Mouse (Mus musculus): ENCODE measurements around the gene Ldhb. TPM values are rescaled to one million over a fixed set of nuclear protein-coding genes. Genes with fewer than 3 reads are reported as not detected.
A peak's percentile ranks its signal among the peaks of the same experiment; 100 is the strongest.

The Ldhb gene
- polyA plus RNA-seq, 1 experiment, result 77.4 TPM

- Histone ChIP-seq H3K4me3 (ENCODE audit: insufficient read depth, low read length) (no peak overlapping the region), H3K27ac (ENCODE audit: insufficient read depth, low read length) (no peak overlapping the region), H3K4me1 (ENCODE audit: control insufficient read depth, insufficient read depth, low read length) (no peaks in the 10 kb centered on the region; the same call in 1 of the 2 replicates)
- no peak for TF ChIP-seq POLR2A (IDR thresholded peaks at IDR 0.05; ENCODE audit: low read depth, low read length)
- no peak for TF ChIP-seq CTCF (IDR thresholded peaks at IDR 0.05; ENCODE audit: borderline replicate concordance, insufficient read depth, low read length)
These were observed 32.4 kb upstream of the Ldhb start for GRCm38 (mm10) chr6:142540131-142540530.

DNA sequence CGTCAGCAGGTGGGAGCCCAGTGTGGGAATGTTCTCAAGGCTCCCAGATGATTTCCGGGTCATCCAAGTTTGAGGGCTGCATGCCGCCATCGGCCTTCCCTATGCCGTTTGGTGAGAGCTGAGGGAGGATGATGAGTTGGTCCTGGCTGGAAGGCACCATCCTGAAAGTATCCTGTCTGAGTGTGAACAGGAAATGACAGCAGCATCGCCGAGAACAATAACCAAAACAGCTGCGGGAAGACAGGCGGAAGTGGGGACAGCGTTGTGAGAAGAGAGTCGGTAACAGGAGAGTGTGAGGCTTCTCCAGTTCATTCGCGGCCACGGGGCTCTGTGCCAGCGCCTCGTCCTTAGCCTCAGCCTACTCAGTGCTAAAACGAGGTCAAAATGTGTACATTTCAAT lies 30.7 kb upstream of the Ldhb start:
- no peaks in the 10 kb centered on the region for H3K4me1 ChIP-seq (ENCODE audit: control insufficient read depth, insufficient read depth, low read length)
- no peak overlapping the region for H3K27ac ChIP-seq (ENCODE audit: insufficient read depth, low read length)
- H3K4me3 ChIP-seq (ENCODE audit: insufficient read depth, low read length), result no peak overlapping the region
- TF ChIP-seq CTCF (IDR thresholded peaks at IDR 0.05; ENCODE audit: borderline replicate concordance, insufficient read depth, low read length) (no peak), POLR2A (IDR thresholded peaks at IDR 0.05; ENCODE audit: low read depth, low read length) (no peak)

GRCm38 (mm10) chr6:142533412-142533811 lies 25.7 kb upstream of the Ldhb start:
- Histone ChIP-seq H3K4me3 (ENCODE audit: insufficient read depth, low read length) (no peak overlapping the region), H3K4me1 (ENCODE audit: control insufficient read depth, insufficient read depth, low read length) (no peaks in the 10 kb centered on the region), H3K27ac (ENCODE audit: insufficient read depth, low read length) (no peak overlapping the region)
- TF ChIP-seq CTCF (IDR thresholded peaks at IDR 0.05; ENCODE audit: borderline replicate concordance, insufficient read depth, low read length) (no peak), POLR2A (IDR thresholded peaks at IDR 0.05; ENCODE audit: low read depth, low read length) (no peak)

DNA sequence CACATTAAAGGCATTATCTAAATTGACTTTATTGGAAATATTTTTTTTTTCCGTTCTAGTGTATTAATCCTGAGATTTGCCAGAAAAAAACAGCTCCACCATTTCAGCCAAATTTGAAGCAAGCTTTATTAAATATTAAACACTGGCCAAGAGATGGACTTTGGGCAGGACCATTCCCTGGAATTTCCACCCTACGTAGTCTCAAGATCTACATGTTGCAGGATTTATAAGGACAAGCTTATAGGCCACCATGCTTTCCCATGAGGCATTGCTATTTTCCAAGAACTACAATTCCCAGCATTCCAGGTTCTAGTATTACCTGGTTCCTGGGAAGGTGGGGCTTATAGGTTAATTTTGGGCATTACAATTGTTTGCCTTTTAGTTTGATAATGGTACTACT lies 24.9 kb upstream of the Ldhb start:
- H3K4me1 ChIP-seq (ENCODE audit: control insufficient read depth, insufficient read depth, low read length), result no peaks in the 10 kb centered on the region
- no peak for TF ChIP-seq CTCF (IDR thresholded peaks at IDR 0.05; ENCODE audit: borderline replicate concordance, insufficient read depth, low read length)
- TF ChIP-seq POLR2A (IDR thresholded peaks at IDR 0.05; ENCODE audit: low read depth, low read length), result no peak
- H3K27ac ChIP-seq (ENCODE audit: insufficient read depth, low read length), result no peak overlapping the region
- no peak overlapping the region for H3K4me3 ChIP-seq (ENCODE audit: insufficient read depth, low read length)

DNA sequence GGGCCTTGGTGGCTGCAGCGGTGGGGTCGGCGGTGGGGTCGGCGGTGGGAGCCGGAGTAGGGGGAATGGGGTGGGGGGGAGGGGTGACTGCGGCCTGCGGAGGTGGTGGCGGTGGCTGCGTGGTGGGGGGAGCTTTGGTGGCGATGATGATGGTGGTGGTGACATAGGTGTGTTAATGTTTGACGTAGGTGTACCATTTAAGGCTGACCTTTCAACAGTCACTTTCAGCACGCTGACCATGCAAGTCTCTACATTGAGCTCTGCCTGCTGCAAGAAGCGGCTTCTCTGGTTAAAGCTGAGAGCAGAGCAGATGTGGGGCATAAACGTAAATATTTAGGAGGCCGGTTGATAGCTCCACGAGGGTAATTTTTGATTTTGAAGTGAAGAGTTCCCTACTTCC lies 24.4 kb upstream of the Ldhb start:
- Histone ChIP-seq H3K27ac (ENCODE audit: insufficient read depth, low read length) (no peak overlapping the region), H3K4me3 (ENCODE audit: insufficient read depth, low read length) (no peak overlapping the region), H3K4me1 (ENCODE audit: control insufficient read depth, insufficient read depth, low read length) (no peaks in the 10 kb centered on the region)
- TF ChIP-seq POLR2A (IDR thresholded peaks at IDR 0.05; ENCODE audit: low read depth, low read length), result no peak
- no peak for TF ChIP-seq CTCF (IDR thresholded peaks at IDR 0.05; ENCODE audit: borderline replicate concordance, insufficient read depth, low read length)

DNA sequence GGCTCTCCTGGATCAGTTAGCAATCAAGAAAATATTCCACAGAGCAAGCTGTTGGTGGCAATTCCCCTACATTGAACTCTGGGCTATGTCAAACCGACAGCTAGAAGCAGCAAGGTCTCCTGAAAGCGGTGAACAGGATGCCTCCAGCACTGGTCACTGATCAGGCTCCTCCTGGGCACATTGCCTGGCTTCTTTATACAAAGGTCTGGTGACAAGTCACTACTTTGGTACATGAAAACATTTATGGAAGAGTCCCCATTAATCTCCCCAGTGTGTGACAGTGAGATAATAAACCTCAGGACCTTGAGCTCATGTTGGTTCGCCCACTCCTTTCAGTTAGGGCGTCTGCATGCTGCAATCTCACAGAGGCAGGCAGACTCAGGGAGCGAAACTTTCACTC lies 22.6 kb upstream of the Ldhb start:
- H3K4me1 ChIP-seq (ENCODE audit: control insufficient read depth, insufficient read depth, low read length), result no peaks in the 10 kb centered on the region
- TF ChIP-seq CTCF (IDR thresholded peaks at IDR 0.05; ENCODE audit: borderline replicate concordance, insufficient read depth, low read length), result no peak
- no peak for TF ChIP-seq POLR2A (IDR thresholded peaks at IDR 0.05; ENCODE audit: low read depth, low read length)
- no peak overlapping the region for H3K4me3 ChIP-seq (ENCODE audit: insufficient read depth, low read length)
- no peak overlapping the region for H3K27ac ChIP-seq (ENCODE audit: insufficient read depth, low read length)

DNA sequence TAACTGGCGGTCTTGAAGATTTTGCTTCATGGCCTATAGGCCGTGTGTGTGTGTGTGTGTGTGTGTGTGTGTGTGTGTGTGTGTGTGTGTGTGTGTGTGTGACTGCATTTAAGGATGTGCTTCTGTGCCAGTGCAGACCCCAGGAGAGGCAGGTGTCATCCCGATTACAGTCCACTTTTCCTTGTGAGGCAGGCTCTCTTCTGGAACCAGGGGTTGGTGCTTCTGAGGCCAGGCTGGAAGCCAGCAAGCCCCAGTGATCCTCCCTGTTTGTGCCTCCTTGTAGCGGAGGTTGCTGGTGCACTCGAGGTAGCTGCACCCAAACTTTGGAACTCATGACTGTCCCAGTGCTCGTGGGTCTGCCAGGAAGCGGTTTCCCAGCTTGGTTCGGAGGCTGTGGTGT lies 21.9 kb upstream of the Ldhb start:
- TF ChIP-seq CTCF (IDR thresholded peaks at IDR 0.05; ENCODE audit: borderline replicate concordance, insufficient read depth, low read length) (no peak), POLR2A (IDR thresholded peaks at IDR 0.05; ENCODE audit: low read depth, low read length) (no peak)
- H3K4me3 ChIP-seq (ENCODE audit: insufficient read depth, low read length), result no peak overlapping the region
- H3K4me1 ChIP-seq (ENCODE audit: control insufficient read depth, insufficient read depth, low read length), result no peaks in the 10 kb centered on the region
- no peak overlapping the region for H3K27ac ChIP-seq (ENCODE audit: insufficient read depth, low read length)

DNA sequence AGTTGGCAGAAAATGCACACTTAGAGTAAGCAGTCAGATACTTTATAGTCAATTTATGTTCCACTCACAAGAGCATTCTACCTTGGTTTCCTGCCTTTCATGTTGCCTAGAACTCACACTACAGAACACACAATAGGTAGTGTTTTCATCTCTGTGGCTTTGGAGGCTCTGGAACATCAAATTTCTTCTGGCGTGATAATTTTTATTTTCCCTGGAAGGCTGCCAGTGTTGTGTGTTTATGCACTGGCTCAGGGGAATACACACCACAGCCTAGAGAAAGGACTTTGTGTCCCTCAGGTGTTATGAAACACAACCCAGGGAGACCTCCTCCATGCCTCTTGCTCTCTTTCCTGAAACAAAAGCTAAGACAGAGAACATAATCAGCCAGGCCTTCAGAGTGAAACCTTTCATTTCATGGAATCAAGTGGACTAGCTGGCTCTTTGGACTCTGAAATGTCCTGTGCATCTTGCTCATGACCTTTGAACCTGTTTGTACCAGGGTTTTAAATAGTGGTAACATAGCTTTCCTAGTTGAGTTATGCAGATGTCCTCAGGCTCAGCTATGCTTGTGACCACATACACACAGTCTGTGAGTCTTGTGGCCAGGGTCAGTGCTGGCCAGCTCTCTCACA lies 20.3 kb upstream of the Ldhb start:
- no peak for TF ChIP-seq CTCF (IDR thresholded peaks at IDR 0.05; ENCODE audit: borderline replicate concordance, insufficient read depth, low read length)
- no peak for TF ChIP-seq POLR2A (IDR thresholded peaks at IDR 0.05; ENCODE audit: low read depth, low read length)
- H3K4me3 ChIP-seq (ENCODE audit: insufficient read depth, low read length), result no peak overlapping the region
- H3K4me1 ChIP-seq (ENCODE audit: control insufficient read depth, insufficient read depth, low read length), result no peaks in the 10 kb centered on the region
- H3K27ac ChIP-seq (ENCODE audit: insufficient read depth, low read length), result no peak overlapping the region

DNA sequence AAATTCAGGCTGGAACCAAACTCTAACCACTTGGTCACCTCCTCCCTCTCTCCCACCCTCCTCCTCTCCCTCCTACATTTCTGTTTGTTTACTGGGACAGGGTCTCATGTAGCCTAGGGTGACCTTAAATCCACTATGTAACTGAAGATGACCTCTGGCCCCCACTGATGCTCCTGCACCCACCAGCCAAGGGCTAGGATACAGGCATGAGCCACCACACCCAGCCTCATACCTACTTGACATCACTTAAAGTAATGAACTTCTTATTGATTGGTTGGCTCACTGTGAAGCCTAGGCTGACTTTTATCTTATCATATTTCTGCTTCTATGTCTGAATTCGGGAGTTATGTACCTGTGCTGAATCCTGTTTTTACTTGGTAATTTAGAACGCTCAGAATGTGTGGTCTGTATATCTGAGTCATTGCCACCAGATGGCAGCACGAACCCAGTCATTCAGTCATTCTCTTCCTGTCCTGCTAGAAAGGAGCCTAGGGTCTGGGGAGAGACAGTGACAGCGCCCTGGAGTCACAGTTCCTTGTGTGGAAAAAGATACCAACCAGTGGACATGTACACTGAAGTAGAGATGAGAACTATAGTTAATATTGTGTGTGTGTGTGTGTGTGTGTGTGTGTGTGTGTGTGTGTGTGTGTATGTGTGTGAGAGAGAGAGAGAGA lies 17.0 kb upstream of the Ldhb start:
- no peaks in the 10 kb centered on the region for H3K4me1 ChIP-seq (ENCODE audit: control insufficient read depth, insufficient read depth, low read length)
- H3K27ac ChIP-seq (ENCODE audit: insufficient read depth, low read length), result no peak overlapping the region
- H3K4me3 ChIP-seq (ENCODE audit: insufficient read depth, low read length), result no peak overlapping the region
- TF ChIP-seq CTCF (IDR thresholded peaks at IDR 0.05; ENCODE audit: borderline replicate concordance, insufficient read depth, low read length), result peak; percentile 40; the same call in 1 of the 2 replicates
- TF ChIP-seq POLR2A (IDR thresholded peaks at IDR 0.05; ENCODE audit: low read depth, low read length), result no peak

GRCm38 (mm10) chr6:142521591-142522110 lies 13.9 kb upstream of the Ldhb start:
- no peak overlapping the region for H3K4me3 ChIP-seq (ENCODE audit: insufficient read depth, low read length)
- TF ChIP-seq POLR2A (IDR thresholded peaks at IDR 0.05; ENCODE audit: low read depth, low read length) (no peak), CTCF (IDR thresholded peaks at IDR 0.05; ENCODE audit: borderline replicate concordance, insufficient read depth, low read length) (no peak)
- H3K27ac ChIP-seq (ENCODE audit: insufficient read depth, low read length), result no peak overlapping the region
- H3K4me1 ChIP-seq (ENCODE audit: control insufficient read depth, insufficient read depth, low read length), result no peaks in the 10 kb centered on the region
